20 mouse cellular contexts compared by ENCODE assay signal in genomic region chr9:41556888-41557287, GRCm38 (mm10).
DNase-seq lines count a peak whose midpoint lies in the region; ATAC-seq lines count a peak whose summit lies in the region.
"Had no signal": no experiment of that assay in that cellular context is flagged by ENCODE, and none has a peak within 500 bp of the region (broad histone marks: within the 10 kb centered on the region; RNA-seq: fewer than 3 reads in every experiment).

No protein-coding gene starts in this region.

- ATAC-seq in frontal cortex, adult (ENCODE audit: low TSS enrichment), result peak; percentile 96
- ATAC-seq: forebrain, embryonic 16.5 days; lung, postnatal 0 days; midbrain, embryonic 16.5 days had no signal

- DNase-seq in frontal cortex, postnatal 10 days (ENCODE audit: low spot score in 2 of 2), result no peak
- DNase-seq in 3134 (ENCODE audit: extremely low read depth, insufficient read length, low spot score), result peak; percentile 42
- DNase-seq in Muller cell, postnatal 12 days (ENCODE audit: inconsistent ontology term), result peak; percentile 72
- peak; percentile 53 for DNase-seq in fibroblast of lung, adult 2 months (ENCODE audit: low read depth)
- DNase-seq in lung, postnatal 25 days (ENCODE audit: low spot score), result no peak
- no peak for DNase-seq in layer of hippocampus, postnatal 36 days
- DNase-seq: cerebellum, adult 8-10 months; cerebellum, postnatal 36 days; gastrocnemius, postnatal 14 days; heart, adult 2 months; heart, postnatal 10 days; kidney, adult 11 months; kidney, postnatal 25 days; liver, embryonic 13.5 days; lung, adult 18-20 months; thymus, postnatal 4 days had no signal

Comparison
In these comparisons a context has a peak if more than half of its experiments do, and no peak if none do; other contexts are left out.
1. DNase-seq: peak in 3134 (single experiment), Muller cell, postnatal 12 days (single experiment) and fibroblast of lung, adult 2 months (single experiment); none in frontal cortex, postnatal 10 days (0 of 2), lung, postnatal 25 days (single experiment) and layer of hippocampus, postnatal 36 days (0 of 2).